Mouse (Mus musculus): ENCODE data around the gene Gm3417. TPM values are rescaled to one million over a fixed set of nuclear protein-coding genes. Genes with fewer than 3 reads are reported as not detected.

Gene Gm3417
- polyA plus RNA-seq, 1 experiment from 2014 or later = not detected

DNA sequence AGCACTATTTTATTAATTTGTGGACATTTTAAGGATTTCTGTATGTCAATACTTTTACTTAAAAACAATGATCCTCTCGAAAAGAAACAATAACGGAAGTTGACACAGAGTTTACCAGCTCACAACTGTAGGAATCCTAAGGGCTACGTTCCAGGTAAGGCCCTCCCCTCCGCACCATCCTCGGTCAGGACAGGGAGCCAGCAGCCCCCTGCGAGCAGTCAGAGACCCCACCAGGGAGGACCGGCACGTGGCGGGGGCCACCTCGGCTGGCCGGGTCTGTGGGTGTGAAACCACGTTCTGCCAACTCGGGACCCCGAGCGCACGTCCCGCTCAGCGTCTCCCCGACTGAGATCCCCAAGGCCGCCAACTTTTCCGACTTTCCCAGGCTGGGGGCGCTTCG lies 18.1 kb downstream of the Gm3417 start:
- Histone ChIP-seq H3K4me1 (replicated peaks; ENCODE audit: control insufficient read depth, insufficient read depth, low read length) (peaks cover 7% of the 10 kb centered on the region), H3K36me3 (ENCODE audit: control insufficient read depth, insufficient read depth, low read length) (0 out of 2 replicates have a peak, but pooled peaks cover 5% of the 10 kb centered on the region), H3K27me3 (replicated peaks; ENCODE audit: control insufficient read depth, insufficient read depth, low read length) (no peaks in the 10 kb centered on the region), H3K9me3 (ENCODE audit: control insufficient read depth, low read length) (no peaks in the 10 kb centered on the region), H3K4me3 (ENCODE audit: low read depth, low read length) (peak overlapping the region; percentile 70), H3K27ac (ENCODE audit: low read depth) (no peak overlapping the region), H3K9ac (ENCODE audit: low read length) (peak overlapping the region; percentile 70), H3K4me2 (ENCODE audit: low read length) (peak overlapping the region; percentile 90)
- 0% methylated on average over 19 of the region's 23 CpGs for WGBS
- ATAC-seq (replicated peaks; ENCODE audit: low FRiP score, low TSS enrichment, low read depth) (peak; percentile 1; the same call in 1 of the 2 replicates), DNase-seq (ENCODE audit: low spot score) (peak; percentile 66)

GRCm38 (mm10) chr17:14959979-14960378 lies 18.6 kb downstream of the Gm3417 start:
- H3K27ac ChIP-seq (ENCODE audit: low read depth) = no peak overlapping the region
- peak overlapping the region; percentile 70 for H3K4me3 ChIP-seq (ENCODE audit: low read depth, low read length)
- peak overlapping the region; percentile 25; the same call in 1 of the 2 replicates for H3K9ac ChIP-seq (ENCODE audit: low read length)
- H3K36me3 ChIP-seq (ENCODE audit: control insufficient read depth, insufficient read depth, low read length) = peaks cover 6% of the 10 kb centered on the region; the same call in 1 of the 2 replicates
- peak overlapping the region; percentile 90 for H3K4me2 ChIP-seq (ENCODE audit: low read length)
- no peaks in the 10 kb centered on the region for H3K9me3 ChIP-seq (ENCODE audit: control insufficient read depth, low read length)
- DNase-seq (ENCODE audit: low spot score) = no peak
- WGBS = 32% methylated on average over 3 of the region's 3 CpGs
- H3K4me1 ChIP-seq (replicated peaks; ENCODE audit: control insufficient read depth, insufficient read depth, low read length) = peaks cover 7% of the 10 kb centered on the region
- no peaks in the 10 kb centered on the region for H3K27me3 ChIP-seq (replicated peaks; ENCODE audit: control insufficient read depth, insufficient read depth, low read length)
- ATAC-seq (replicated peaks; ENCODE audit: low FRiP score, low TSS enrichment, low read depth) = no peak

DNA sequence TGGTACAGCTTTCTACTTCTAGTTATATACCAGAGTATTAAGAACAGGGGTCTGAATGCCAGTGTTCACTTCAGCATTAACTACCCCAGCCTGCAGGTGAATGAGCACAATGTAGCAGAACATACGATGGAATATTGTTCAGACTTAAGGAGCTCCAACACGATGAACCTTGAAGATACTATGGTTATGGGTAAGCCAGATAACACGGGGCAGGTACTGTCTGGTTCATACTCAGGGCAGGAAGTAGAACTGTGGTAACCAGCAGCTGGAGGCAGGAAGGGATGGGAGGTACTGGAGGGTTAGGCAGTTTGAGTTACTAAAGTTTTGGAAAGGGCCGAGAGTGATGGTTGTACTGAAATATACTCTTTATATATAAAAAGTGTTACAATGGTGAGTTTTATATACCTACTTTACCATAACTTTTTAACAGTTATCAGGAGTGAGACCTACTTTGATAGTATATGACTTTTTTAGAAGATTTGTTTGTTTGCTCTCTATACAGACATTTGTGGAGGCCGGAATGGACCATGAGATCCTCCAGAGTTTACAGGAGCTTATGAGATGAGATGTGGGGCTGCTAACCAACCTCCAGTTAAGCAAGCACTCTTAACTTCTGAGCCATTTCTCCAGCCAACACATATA lies 19.8 kb downstream of the Gm3417 start:
- 90% methylated on average over 5 of the region's 5 CpGs for WGBS
- no peaks in the 10 kb centered on the region for H3K9me3 ChIP-seq (ENCODE audit: control insufficient read depth, low read length)
- no peak overlapping the region for H3K4me3 ChIP-seq (ENCODE audit: low read depth, low read length)
- ATAC-seq (replicated peaks; ENCODE audit: low FRiP score, low TSS enrichment, low read depth) (no peak), DNase-seq (ENCODE audit: low spot score) (no peak)
- H3K36me3 ChIP-seq (ENCODE audit: control insufficient read depth, insufficient read depth, low read length) = peaks cover 17% of the 10 kb centered on the region
- no peak overlapping the region for H3K4me2 ChIP-seq (ENCODE audit: low read length)
- H3K9ac ChIP-seq (ENCODE audit: low read length) = no peak overlapping the region
- H3K4me1 ChIP-seq (replicated peaks; ENCODE audit: control insufficient read depth, insufficient read depth, low read length) = peaks cover 7% of the 10 kb centered on the region
- H3K27ac ChIP-seq (ENCODE audit: low read depth) = no peak overlapping the region
- no peaks in the 10 kb centered on the region for H3K27me3 ChIP-seq (replicated peaks; ENCODE audit: control insufficient read depth, insufficient read depth, low read length)

DNA sequence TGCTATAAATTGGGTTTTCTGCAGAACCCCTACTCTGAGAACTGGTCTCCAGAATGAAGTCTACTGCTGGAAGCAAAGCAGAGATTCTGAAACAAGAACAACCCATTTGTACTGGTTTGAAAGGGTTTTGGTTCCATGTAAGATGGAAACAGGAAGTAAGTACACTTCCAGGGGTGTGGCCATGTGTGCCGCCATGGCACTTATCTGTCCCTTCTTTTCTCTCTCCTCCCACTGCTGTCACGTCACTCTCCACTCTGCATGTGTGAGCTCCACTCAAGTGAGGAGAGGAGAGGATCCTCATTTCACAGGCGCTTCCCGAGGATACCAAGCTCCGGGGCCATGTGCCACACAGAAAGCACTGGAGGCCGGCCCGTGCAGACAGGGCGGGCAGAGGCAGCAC lies 25.1 kb downstream of the Gm3417 start:
- no peak for ATAC-seq (replicated peaks; ENCODE audit: low FRiP score, low TSS enrichment, low read depth)
- H3K36me3 ChIP-seq (ENCODE audit: control insufficient read depth, insufficient read depth, low read length) = peaks cover 64% of the 10 kb centered on the region
- H3K4me2 ChIP-seq (ENCODE audit: low read length) = no peak overlapping the region
- H3K27me3 ChIP-seq (replicated peaks; ENCODE audit: control insufficient read depth, insufficient read depth, low read length) = no peaks in the 10 kb centered on the region
- H3K4me3 ChIP-seq (ENCODE audit: low read depth, low read length) = no peak overlapping the region
- H3K27ac ChIP-seq (ENCODE audit: low read depth) = no peak overlapping the region
- no peaks in the 10 kb centered on the region for H3K9me3 ChIP-seq (ENCODE audit: control insufficient read depth, low read length)
- no peak overlapping the region for H3K9ac ChIP-seq (ENCODE audit: low read length)
- 94% methylated on average over 8 of the region's 8 CpGs for WGBS
- no peaks in the 10 kb centered on the region for H3K4me1 ChIP-seq (replicated peaks; ENCODE audit: control insufficient read depth, insufficient read depth, low read length)
- DNase-seq (ENCODE audit: low spot score) = no peak

- H3K9me3 ChIP-seq (ENCODE audit: control insufficient read depth, low read length) = no peaks in the 10 kb centered on the region
- H3K4me2 ChIP-seq (ENCODE audit: low read length) = no peak overlapping the region
- no peak overlapping the region for H3K27ac ChIP-seq (ENCODE audit: low read depth)
- ATAC-seq (replicated peaks; ENCODE audit: low FRiP score, low TSS enrichment, low read depth) (no peak), DNase-seq (ENCODE audit: low spot score) (no peak)
- H3K36me3 ChIP-seq (ENCODE audit: control insufficient read depth, insufficient read depth, low read length) = peaks cover 89% of the 10 kb centered on the region
- H3K4me3 ChIP-seq (ENCODE audit: low read depth, low read length) = no peak overlapping the region
- peaks cover 10% of the 10 kb centered on the region; the same call in 1 of the 2 replicates for H3K4me1 ChIP-seq (replicated peaks; ENCODE audit: control insufficient read depth, insufficient read depth, low read length)
- WGBS = 88% methylated on average over 7 of the region's 7 CpGs
- no peaks in the 10 kb centered on the region for H3K27me3 ChIP-seq (replicated peaks; ENCODE audit: control insufficient read depth, insufficient read depth, low read length)
- H3K9ac ChIP-seq (ENCODE audit: low read length) = no peak overlapping the region
Measured at GRCm38 (mm10) chr17:14949161-14949827, 29.3 kb downstream of the Gm3417 start.

- Histone ChIP-seq H3K4me2 (ENCODE audit: low read length) (peak overlapping the region; percentile 95; the same call in 1 of the 2 replicates), H3K9me3 (ENCODE audit: control insufficient read depth, low read length) (no peaks in the 10 kb centered on the region), H3K9ac (ENCODE audit: low read length) (no peak overlapping the region), H3K36me3 (ENCODE audit: control insufficient read depth, insufficient read depth, low read length) (peaks cover 48% of the 10 kb centered on the region), H3K4me1 (replicated peaks; ENCODE audit: control insufficient read depth, insufficient read depth, low read length) (peaks cover 20% of the 10 kb centered on the region), H3K27ac (ENCODE audit: low read depth) (no peak overlapping the region), H3K4me3 (ENCODE audit: low read depth, low read length) (no peak overlapping the region), H3K27me3 (replicated peaks; ENCODE audit: control insufficient read depth, insufficient read depth, low read length) (no peaks in the 10 kb centered on the region)
- ATAC-seq (replicated peaks; ENCODE audit: low FRiP score, low TSS enrichment, low read depth) = no peak
- no peak for DNase-seq (ENCODE audit: low spot score)
- WGBS = 95% methylated on average over 1 of the region's 1 CpGs
Measured at GRCm38 (mm10) chr17:14944551-14944950, 34.0 kb downstream of the Gm3417 start.

DNA sequence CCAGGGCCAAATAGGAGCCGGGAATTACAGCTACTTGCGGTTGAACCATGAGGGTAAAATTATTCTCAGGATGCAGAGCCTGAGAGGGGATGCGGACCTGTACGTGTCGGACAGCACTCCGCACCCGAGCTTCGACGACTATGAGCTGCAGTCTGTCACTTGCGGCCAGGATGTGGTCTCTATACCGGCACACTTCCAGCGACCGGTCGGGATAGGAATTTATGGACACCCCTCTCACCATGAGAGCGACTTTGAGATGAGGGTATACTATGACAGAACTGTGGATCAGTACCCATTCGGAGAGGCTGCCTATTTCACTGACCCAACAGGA lies 34.9 kb downstream of the Gm3417 start:
- Histone ChIP-seq H3K9ac (ENCODE audit: low read length) (peak overlapping the region; percentile 77), H3K36me3 (ENCODE audit: control insufficient read depth, insufficient read depth, low read length) (peaks cover 41% of the 10 kb centered on the region), H3K4me3 (ENCODE audit: low read depth, low read length) (peak overlapping the region; percentile 87), H3K9me3 (ENCODE audit: control insufficient read depth, low read length) (no peaks in the 10 kb centered on the region), H3K4me2 (ENCODE audit: low read length) (peak overlapping the region; percentile 95), H3K27me3 (replicated peaks; ENCODE audit: control insufficient read depth, insufficient read depth, low read length) (no peaks in the 10 kb centered on the region), H3K4me1 (replicated peaks; ENCODE audit: control insufficient read depth, insufficient read depth, low read length) (peaks cover 20% of the 10 kb centered on the region), H3K27ac (ENCODE audit: low read depth) (peak overlapping the region; percentile 65; the same call in 1 of the 2 replicates)
- DNase-seq (ENCODE audit: low spot score) = no peak
- 18% methylated on average over 16 of the region's 16 CpGs for WGBS
- ATAC-seq (replicated peaks; ENCODE audit: low FRiP score, low TSS enrichment, low read depth) = peak; percentile 17

GRCm38 (mm10) chr17:14943009-14943728 lies 35.4 kb downstream of the Gm3417 start, which contains the start of the genes Wdr27 and 1600012H06Rik:
Gene Wdr27, minus strand, starts transcription at chr17:14943158.
Gene 1600012H06Rik, plus strand, starts transcription at chr17:14943184.
- under 1% methylated on average over 54 of the region's 54 CpGs for WGBS

More at GRCm38 (mm10) chr17:14943009-14943728, 35.4 kb downstream of the Gm3417 start, which contains the start of the genes Wdr27 and 1600012H06Rik:
- peak; percentile 98 for ATAC-seq (replicated peaks; ENCODE audit: low FRiP score, low TSS enrichment, low read depth)
- Histone ChIP-seq H3K4me2 (ENCODE audit: low read length) (peak within 1 kb of the TSS; percentile 95), H3K4me3 (ENCODE audit: low read depth, low read length) (peak within 1 kb of the TSS; percentile 87), H3K9ac (ENCODE audit: low read length) (peak within 1 kb of the TSS; percentile 77), H3K27ac (ENCODE audit: low read depth) (peak within 1 kb of the TSS; percentile 65), H3K36me3 (ENCODE audit: control insufficient read depth, insufficient read depth, low read length) (peaks cover 35% of the 10 kb centered on the region), H3K4me1 (replicated peaks; ENCODE audit: control insufficient read depth, insufficient read depth, low read length) (peaks cover 20% of the 10 kb centered on the region), H3K27me3 (replicated peaks; ENCODE audit: control insufficient read depth, insufficient read depth, low read length) (no peaks in the 10 kb centered on the region), H3K9me3 (ENCODE audit: control insufficient read depth, low read length) (no peaks in the 10 kb centered on the region)
- DNase-seq (ENCODE audit: low spot score) = peak; percentile 99
